Mouse (Mus musculus): ENCODE results near the gene Trim30a.
"Not testable (repeated sequence)": the region's sequence is repeated elsewhere in the genome, so short reads cannot be mapped to it uniquely, and the experiment has no call there.

DNA sequence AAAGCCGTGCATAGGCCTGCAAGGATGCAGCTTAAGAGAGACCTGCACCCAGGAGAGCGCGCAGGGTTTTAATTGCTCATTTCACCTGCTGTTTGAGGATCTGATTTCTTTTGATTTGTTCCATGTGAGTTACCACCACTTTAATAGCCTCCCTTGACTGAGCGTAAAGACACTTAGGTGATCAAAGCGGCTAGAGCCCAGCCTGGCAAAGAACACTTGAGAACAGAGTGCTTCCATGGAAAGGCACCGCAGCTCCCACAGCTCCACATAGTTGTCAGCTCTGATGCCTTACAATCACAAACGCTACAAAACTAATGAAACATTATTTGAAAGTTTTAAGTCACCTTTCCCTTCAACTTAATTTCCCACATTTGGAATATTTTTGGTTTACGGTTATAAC is 34.5 kb upstream of the Trim30a start:
- not testable (repeated sequence) for TF ChIP-seq CTCF (IDR thresholded peaks at IDR 0.05; ENCODE audit: control insufficient read depth, insufficient read depth, low read length); POLR2A (IDR thresholded peaks at IDR 0.05; ENCODE audit: borderline replicate concordance, control insufficient read depth, low read depth, low read length)
